8 mouse cellular contexts compared by ENCODE assay signal in the genomic region with DNA sequence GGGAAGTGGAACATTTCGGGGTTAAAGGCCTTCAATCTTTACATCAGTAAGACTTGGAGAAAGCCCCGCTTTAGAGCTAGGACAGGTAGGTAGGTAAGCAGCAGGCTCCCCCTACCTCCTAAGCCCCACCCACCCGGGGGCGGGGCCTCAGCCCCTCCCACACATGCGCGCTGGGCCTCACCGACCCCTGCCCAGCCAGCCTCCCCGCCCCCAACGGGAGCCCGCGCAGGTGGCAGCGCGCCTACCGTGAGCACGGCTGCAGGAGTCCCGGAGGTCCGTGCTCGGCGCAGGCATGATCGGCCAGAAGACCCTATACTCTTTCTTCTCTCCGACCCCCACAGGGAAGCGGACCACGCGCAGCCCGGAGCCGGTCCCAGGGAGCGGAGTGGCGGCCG. TPM values are rescaled to one million over a fixed set of nuclear protein-coding genes. Genes with fewer than 3 reads are reported as not detected.
DNase-seq lines count a peak whose midpoint lies in the region; ATAC-seq and TF ChIP-seq lines count a peak whose summit lies in the region.

Gene Ung (plus strand): TSS at position 176 of the 395 bp plus-strand sequence.

- in situ Hi-C loops in ES-E14 (cut with MboI; ENCODE audit: low sequenced_read_pairs in 2 of 2, unreplicated experiment in 2 of 2): no loop called here

- ATAC-seq in heart, embryonic 15.5 days (replicated peaks; ENCODE audit: insufficient number of reproducible peaks, insufficient read depth, low FRiP score, low read depth): peak; percentile 37

- H3K36me3 ChIP-seq in ES-E14 (ENCODE audit: control insufficient read depth, insufficient read depth, low read length, poor library complexity, severe bottlenecking): peaks cover 28% of the 10 kb centered on the region
- peaks cover 3% of the 10 kb centered on the region; the same call in 1 of the 2 replicates for H3K36me3 ChIP-seq in heart, embryonic 15.5 days

- no peaks in the 10 kb centered on the region for H3K27me3 ChIP-seq in heart, embryonic 15.5 days

- WGBS in heart, embryonic 15.5 days: 2% methylated on average over 28 of the region's 29 CpGs

- H3K4me3 ChIP-seq in ES-E14 (ENCODE audit: insufficient read depth in 1 of 2, low read depth in 1 of 2, low read length in 2 of 2, poor library complexity in 1 of 2, severe bottlenecking in 1 of 2): peak within 1 kb of the TSS; percentile 84 to 91
- H3K4me3 ChIP-seq in heart, embryonic 15.5 days: peak within 1 kb of the TSS; percentile 72

- H3K4me2 ChIP-seq in heart, embryonic 15.5 days: peak within 1 kb of the TSS; percentile 97

- peaks cover 4 to 18% of the 10 kb centered on the region in 2 experiments for H3K4me1 ChIP-seq in ES-E14 (ENCODE audit: control insufficient read depth in 2 of 2, insufficient read depth in 2 of 2, low read length in 2 of 2, poor library complexity in 1 of 2)
- peaks cover 48% of the 10 kb centered on the region for H3K4me1 ChIP-seq in heart, embryonic 15.5 days (replicated peaks)

- peak; percentile 84 to 85 for DNase-seq in B cell, adult 2 months
- DNase-seq in ES-E14 (ENCODE audit: low read depth, low spot score): no peak
- DNase-seq in embryo, embryonic 10.5 days (ENCODE audit: low spot score): peak; percentile 80
- DNase-seq in kidney, postnatal 25 days: peak; percentile 56 to 79
- peak; percentile 76 for DNase-seq in mesoderm, embryonic 11.5 days (ENCODE audit: low read depth, low spot score)
- peak; percentile 90 for DNase-seq in testis, postnatal 14 days (ENCODE audit: low spot score)
- no peak for DNase-seq in frontal cortex, postnatal 36 days (ENCODE audit: low spot score in 2 of 2)

- H3K9ac ChIP-seq in ES-E14 (ENCODE audit: insufficient read depth, low read depth, low read length, poor library complexity, severe bottlenecking): peak within 1 kb of the TSS; percentile 83
- peak within 1 kb of the TSS; percentile 76 for H3K9ac ChIP-seq in heart, embryonic 15.5 days

- peak within 1 kb of the TSS; percentile 78 for H3K27ac ChIP-seq in ES-E14 (ENCODE audit: insufficient read depth, low read depth, low read length, poor library complexity, severe bottlenecking)
- peak within 1 kb of the TSS; percentile 91 for H3K27ac ChIP-seq in heart, embryonic 15.5 days

- H3K9me3 ChIP-seq in ES-E14 (ENCODE audit: control insufficient read depth, insufficient read depth, low read depth, low read length): no peaks in the 10 kb centered on the region
- no peaks in the 10 kb centered on the region for H3K9me3 ChIP-seq in heart, embryonic 15.5 days (replicated peaks)

TF ChIP-seq in ES-E14, 5 proteins besides CTCF, POLR2A, EP300 and RAD21:
- no peak for TF ChIP-seq CHD2 (IDR thresholded peaks at IDR 0.05; ENCODE audit: low read depth, low read length)
- TF ChIP-seq HCFC1 (IDR thresholded peaks at IDR 0.05; ENCODE audit: borderline replicate concordance, insufficient read depth, low read length): 0 out of 2 replicates have a peak, but pooled peaks have one; percentile 17

RNA-seq across cellular contexts. Expression of gene Ung, which starts in this region (rescaled TPM):
- total RNA-seq in ES-E14 (2012; rRNA removed): 67.9 and 71.6 TPM in 2 replicates
- polyA plus RNA-seq in heart, embryonic 15.5 days (2015; fragmentation: Nextera tagmentation; extraction: Ambion mirVana): 37.3 and 41.9 TPM in 2 replicates

Comparison
In these comparisons a context has a peak if more than half of its experiments do, and no peak if none do; other contexts are left out.
1. DNase-seq: peak in B cell, adult 2 months (2 of 2), embryo, embryonic 10.5 days (single experiment), kidney, postnatal 25 days (2 of 2), mesoderm, embryonic 11.5 days (single experiment) and testis, postnatal 14 days (single experiment); none in ES-E14 (single experiment) and frontal cortex, postnatal 36 days (0 of 2).